Mouse (Mus musculus) lung, embryonic 16.5 days (tissue): ENCODE data around the gene Nosip. TPM values are rescaled to one million over a fixed set of nuclear protein-coding genes. Genes with fewer than 3 reads are reported as not detected.

Source experiments
- ATAC-seq: fragments of 200-750 bp; cut with Nextera tagmentation; 2 replicates; pipeline ENCODE4 v1.8.0; 2017; ENCODE audit warnings: low read depth, mild to moderate bottlenecking, moderate library complexity
- H3K27ac ChIP-seq: fragments of 300-500 bp; sonication (generic); 2 replicates; pipeline ENCODE4 v1.5.1; 2014; ENCODE audit warnings: mild to moderate bottlenecking, control low read depth, low read length
- H3K27me3 ChIP-seq: fragments of 300-500 bp; sonication (generic); 2 replicates; pipeline ENCODE4 v1.6.1; 2014; ENCODE audit warnings: low read depth, low read length, mixed read lengths; ENCODE audit not compliant: control insufficient read depth, insufficient read depth
- H3K36me3 ChIP-seq: fragments of 300-500 bp; sonication (generic); 2 replicates; pipeline ENCODE4 v1.6.1; 2014; ENCODE audit warnings: low read length; ENCODE audit not compliant: control insufficient read depth, insufficient read depth
- H3K4me1 ChIP-seq: fragments of 300-500 bp; sonication (generic); replicated peaks from 2 replicates; pipeline ENCODE4 v1.6.1; 2014; ENCODE audit warnings: low read length, mixed read lengths; ENCODE audit not compliant: control insufficient read depth, insufficient read depth
- H3K4me2 ChIP-seq: fragments of 300-500 bp; sonication (generic); 2 replicates; pipeline ENCODE4 v1.6.1; 2014; ENCODE audit warnings: low read depth, low read length, control low read depth
- H3K4me3 ChIP-seq: fragments of 300-500 bp; sonication (generic); 2 replicates; pipeline ENCODE4 v1.5.1; 2014; ENCODE audit warnings: mild to moderate bottlenecking, low read length, control low read depth
- H3K9ac ChIP-seq: fragments of 300-500 bp; sonication (generic); 2 replicates; pipeline ENCODE4 v1.6.1; 2014; ENCODE audit warnings: low read length, control low read depth
- H3K9me3 ChIP-seq: fragments of 300-500 bp; sonication (generic); 2 replicates; pipeline ENCODE4 v1.6.1; 2016; ENCODE audit warnings: low read length; ENCODE audit not compliant: control insufficient read depth
- WGBS: fragments of 180-500 bp; shearing (Covaris S2); extraction: QIAGEN DNeasy Blood & Tissue Kit; methylation state at CpG from one replicate; pipeline ENCODE4 v1.1.7; 2014; 5-methylcytosine and 5-hydroxymethylcytosine counted together
- polyA plus RNA-seq: library from polyadenylated mRNA; unstranded; fragments of >200 nt; fragmentation: Nextera tagmentation; extraction: Ambion mirVana; gene quantifications from 2 replicates; pipeline ENCODE4 v1.2.1, GENCODE M21; 2015

Nosip gene
- polyA plus RNA-seq, 1 experiment from 2014 or later = 72.5 TPM

DNA sequence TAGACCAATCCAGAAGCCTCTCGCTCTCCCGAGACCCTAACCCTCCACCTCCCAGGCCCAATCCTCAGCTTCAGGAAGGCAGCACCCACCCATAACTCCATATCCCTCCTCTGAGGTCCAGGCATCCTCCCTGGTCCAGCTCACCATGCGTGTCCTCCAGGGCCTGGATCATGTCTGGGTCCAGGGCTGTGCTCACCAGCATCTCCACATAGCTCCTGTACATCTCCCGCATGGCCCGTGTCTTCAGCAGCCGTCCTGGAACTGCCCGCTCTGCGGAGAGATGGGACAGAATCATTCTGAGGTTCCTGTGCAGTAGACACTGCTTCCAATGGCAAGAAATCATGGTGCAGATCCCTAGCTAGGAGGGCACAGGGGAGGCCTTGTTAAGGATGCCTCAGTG is 31.4 kb upstream of the Nosip start:
- no peak for ATAC-seq
- no peaks in the 10 kb centered on the region for H3K27me3 ChIP-seq
- no peaks in the 10 kb centered on the region for H3K9me3 ChIP-seq
- H3K36me3 ChIP-seq = peaks cover 70% of the 10 kb centered on the region
- WGBS = 94% methylated on average over 8 of the region's 8 CpGs
- H3K4me3 ChIP-seq = no peak overlapping the region
- H3K9ac ChIP-seq = no peak overlapping the region
- no peak overlapping the region for H3K4me2 ChIP-seq
- no peak overlapping the region for H3K27ac ChIP-seq
- H3K4me1 ChIP-seq = no peaks in the 10 kb centered on the region

DNA sequence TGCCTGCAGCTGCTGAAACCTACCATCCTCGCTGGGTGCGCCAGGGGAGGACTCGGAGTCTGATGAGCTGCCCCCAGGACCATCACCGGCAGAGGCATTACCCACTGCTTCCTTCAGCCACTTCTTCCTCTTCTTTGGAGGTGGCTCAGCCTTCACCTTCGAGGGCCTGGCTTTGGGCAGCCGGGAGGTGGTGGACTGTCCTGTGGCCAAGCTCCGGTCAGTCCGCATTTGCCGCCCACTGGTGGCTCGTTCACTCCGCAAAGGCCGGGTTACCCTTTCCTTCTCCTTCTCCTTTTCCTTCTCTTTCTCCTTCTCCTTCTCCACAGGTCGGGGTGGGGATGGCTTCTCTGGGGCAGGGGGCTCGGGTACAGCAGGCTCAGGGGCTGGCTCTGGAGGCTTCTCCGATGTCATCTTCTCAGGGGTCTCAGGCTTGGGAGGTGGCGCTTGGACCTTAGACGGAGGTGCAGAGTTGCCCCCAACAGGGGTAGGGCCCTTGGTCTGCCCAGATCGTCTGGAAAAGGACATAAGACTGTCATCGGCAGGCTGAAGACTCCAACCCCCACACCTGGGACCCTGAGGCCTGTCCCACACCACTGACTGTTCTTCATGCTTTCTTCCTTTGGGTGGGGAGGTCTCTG is 28.4 kb upstream of the Nosip start:
- H3K27me3 ChIP-seq = no peaks in the 10 kb centered on the region
- WGBS = 91% methylated on average over 19 of the region's 19 CpGs
- H3K4me2 ChIP-seq = no peak overlapping the region
- H3K9ac ChIP-seq = no peak overlapping the region
- no peak overlapping the region for H3K4me3 ChIP-seq
- no peaks in the 10 kb centered on the region for H3K4me1 ChIP-seq
- H3K36me3 ChIP-seq = peaks cover 74% of the 10 kb centered on the region
- H3K9me3 ChIP-seq = no peaks in the 10 kb centered on the region
- H3K27ac ChIP-seq = no peak overlapping the region
- ATAC-seq = no peak

DNA sequence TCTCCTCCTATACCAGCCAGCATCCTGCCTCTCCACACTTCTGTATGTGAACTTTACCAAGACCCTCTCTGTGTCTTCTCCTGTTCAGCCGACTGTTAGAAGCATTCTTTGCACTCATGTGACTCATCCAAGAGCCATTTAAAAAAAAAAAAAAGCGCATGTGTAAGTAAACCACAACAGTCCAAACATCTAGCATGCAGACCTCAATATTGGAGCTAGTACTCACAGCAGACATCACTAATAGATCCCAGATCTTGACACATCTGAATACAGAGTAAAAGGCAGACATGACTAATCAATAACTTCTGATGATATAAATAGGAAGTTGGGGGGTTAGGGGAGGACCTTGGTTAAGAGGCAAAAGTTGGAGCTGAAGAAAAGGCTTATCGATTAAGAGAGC is 26.6 kb upstream of the Nosip start:
- Histone ChIP-seq H3K36me3 (peaks cover 73% of the 10 kb centered on the region), H3K9me3 (no peaks in the 10 kb centered on the region), H3K4me1 (no peaks in the 10 kb centered on the region), H3K9ac (no peak overlapping the region), H3K27ac (no peak overlapping the region), H3K27me3 (no peaks in the 10 kb centered on the region), H3K4me3 (no peak overlapping the region), H3K4me2 (no peak overlapping the region)
- no peak for ATAC-seq
- WGBS = 73% methylated on average over 3 of the region's 3 CpGs

DNA sequence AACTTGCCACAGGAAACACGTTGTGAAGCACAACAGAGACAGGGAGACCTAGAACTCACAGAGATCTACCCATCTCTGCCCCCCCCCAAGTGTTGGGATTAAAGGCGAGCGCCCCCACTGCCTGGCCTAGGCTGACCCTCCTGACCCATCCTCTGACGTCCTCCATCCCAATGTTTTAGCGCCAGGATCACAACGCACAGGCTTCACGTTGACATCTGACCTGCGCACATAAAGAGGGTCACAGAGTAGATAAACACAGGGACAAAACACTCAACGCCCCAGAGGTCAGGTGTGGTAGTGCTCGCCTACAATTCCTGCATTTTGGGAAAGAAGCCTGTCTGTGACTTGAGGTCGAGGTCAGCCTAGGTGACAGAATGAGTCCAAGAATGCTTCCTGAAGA is 25.5 kb upstream of the Nosip start:
- WGBS = 82% methylated on average over 11 of the region's 11 CpGs

DNA sequence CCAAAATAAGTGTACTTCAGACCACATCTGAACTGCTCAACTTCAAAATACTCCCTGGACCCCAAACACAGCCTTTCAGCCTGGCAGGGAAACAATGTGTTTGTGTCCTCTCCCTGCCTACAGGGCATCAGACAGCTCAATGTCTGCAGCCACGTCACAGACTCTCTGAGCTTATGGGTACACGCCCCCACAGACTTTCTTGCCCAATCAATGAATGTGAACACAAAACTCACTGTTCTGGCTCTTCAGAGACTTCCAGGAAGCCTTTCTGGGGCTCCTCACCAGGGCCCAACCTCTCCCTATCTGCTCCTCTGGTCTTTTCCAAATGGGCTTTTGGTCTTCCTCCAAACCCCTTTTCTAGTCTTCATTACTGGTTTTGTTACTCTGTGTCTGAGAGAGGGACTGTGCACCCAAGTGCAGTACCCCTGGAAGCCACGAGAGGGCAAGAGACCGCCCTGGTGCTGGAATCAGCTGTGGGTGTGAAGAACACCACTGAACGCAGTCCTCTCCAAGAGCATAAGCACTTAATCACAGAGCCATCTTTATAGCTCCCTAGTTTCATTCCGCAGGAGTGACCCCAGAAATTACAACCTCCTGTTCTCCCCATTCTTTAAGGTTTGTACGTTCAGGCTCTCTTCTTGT is 24.4 kb upstream of the Nosip start:
- Histone ChIP-seq H3K27me3 (no peaks in the 10 kb centered on the region), H3K4me2 (no peak overlapping the region), H3K36me3 (peaks cover 72% of the 10 kb centered on the region), H3K4me1 (no peaks in the 10 kb centered on the region), H3K27ac (no peak overlapping the region), H3K4me3 (no peak overlapping the region), H3K9me3 (no peaks in the 10 kb centered on the region), H3K9ac (no peak overlapping the region)
- 64% methylated on average over 7 of the region's 7 CpGs for WGBS
- 0 out of 2 replicates have a peak, but pooled peaks have one; percentile 64 for ATAC-seq

More for the DNA sequence above, 25.5 kb upstream of the Nosip start:
- Histone ChIP-seq H3K9ac (no peak overlapping the region), H3K27me3 (no peaks in the 10 kb centered on the region), H3K36me3 (peaks cover 69% of the 10 kb centered on the region), H3K4me1 (no peaks in the 10 kb centered on the region), H3K27ac (no peak overlapping the region), H3K4me3 (no peak overlapping the region), H3K9me3 (no peaks in the 10 kb centered on the region), H3K4me2 (no peak overlapping the region)
- ATAC-seq = no peak

DNA sequence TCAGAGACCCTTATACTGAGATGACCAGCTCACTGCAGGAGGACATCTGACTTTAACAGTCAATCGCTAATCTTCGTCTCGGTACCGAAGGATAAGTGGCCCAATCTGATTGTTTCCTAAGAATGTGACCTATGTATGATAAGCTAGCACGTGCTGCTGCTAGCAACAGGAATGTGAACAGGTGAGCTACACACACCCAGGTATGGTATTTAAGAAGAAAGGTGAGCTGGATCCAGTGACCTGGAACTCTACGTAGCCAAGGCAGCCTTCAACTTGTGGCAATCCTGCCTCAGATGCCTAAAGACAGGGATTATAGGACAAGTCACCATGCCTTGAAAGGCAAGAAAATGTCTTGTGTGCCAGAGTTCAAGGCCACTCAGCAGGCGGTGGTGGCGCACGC is 23.8 kb upstream of the Nosip start:
- no peak for ATAC-seq
- Histone ChIP-seq H3K4me1 (no peaks in the 10 kb centered on the region), H3K4me2 (no peak overlapping the region), H3K9ac (no peak overlapping the region), H3K27ac (no peak overlapping the region), H3K9me3 (no peaks in the 10 kb centered on the region), H3K36me3 (peaks cover 72% of the 10 kb centered on the region), H3K4me3 (no peak overlapping the region), H3K27me3 (no peaks in the 10 kb centered on the region)
- 95% methylated on average over 9 of the region's 9 CpGs for WGBS

DNA sequence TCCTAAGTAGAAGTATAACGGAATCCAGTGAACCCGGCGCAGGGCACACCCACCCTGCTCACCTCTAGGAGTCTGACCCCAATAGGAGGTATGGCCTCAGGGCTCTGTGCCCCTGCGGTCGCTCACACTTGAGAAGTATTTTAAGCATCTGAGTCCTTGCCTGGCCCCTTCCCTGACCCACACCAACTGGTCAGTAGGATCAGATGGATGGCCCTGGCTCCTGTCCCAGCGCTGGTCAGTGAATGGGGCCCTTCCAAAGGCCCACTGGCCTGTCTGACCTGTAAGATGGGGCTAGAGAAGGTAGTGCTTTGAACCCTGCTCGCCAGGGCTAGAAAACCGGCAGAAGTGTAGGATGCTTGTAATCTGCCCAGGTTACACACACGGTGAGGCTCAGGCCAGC is 21.4 kb upstream of the Nosip start:
- no peaks in the 10 kb centered on the region for H3K4me1 ChIP-seq
- H3K4me2 ChIP-seq = no peak overlapping the region
- no peaks in the 10 kb centered on the region for H3K27me3 ChIP-seq
- no peak overlapping the region for H3K4me3 ChIP-seq
- ATAC-seq = no peak
- peaks cover 65% of the 10 kb centered on the region for H3K36me3 ChIP-seq
- H3K9ac ChIP-seq = no peak overlapping the region
- no peaks in the 10 kb centered on the region for H3K9me3 ChIP-seq
- H3K27ac ChIP-seq = no peak overlapping the region
- 92% methylated on average over 9 of the region's 9 CpGs for WGBS

DNA sequence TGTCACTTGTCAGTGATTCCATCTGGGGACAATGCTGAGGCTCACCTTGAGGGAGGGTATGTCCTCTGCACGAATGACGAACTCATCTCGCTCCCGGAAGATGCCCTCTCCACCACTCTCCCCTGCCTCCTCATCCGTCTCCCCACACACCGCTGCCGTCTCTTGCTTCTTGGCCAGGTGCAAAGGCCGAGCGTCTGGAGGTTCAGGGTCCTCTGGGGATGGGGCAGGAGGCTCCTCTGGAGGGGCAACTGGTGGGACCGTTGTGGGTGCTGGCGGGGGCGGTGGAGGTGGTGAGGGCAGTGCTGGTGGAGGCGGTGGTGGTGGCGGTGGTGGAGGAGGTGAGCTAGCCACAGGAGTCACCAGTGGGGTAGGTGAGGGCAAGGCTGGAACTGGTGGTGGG is 18.9 kb upstream of the Nosip start:
- Histone ChIP-seq H3K4me1 (no peaks in the 10 kb centered on the region), H3K9me3 (no peaks in the 10 kb centered on the region), H3K4me3 (no peak overlapping the region), H3K4me2 (no peak overlapping the region), H3K36me3 (peaks cover 73% of the 10 kb centered on the region), H3K27me3 (no peaks in the 10 kb centered on the region), H3K9ac (no peak overlapping the region), H3K27ac (no peak overlapping the region)
- no peak for ATAC-seq
- WGBS = 90% methylated on average over 14 of the region's 14 CpGs

DNA sequence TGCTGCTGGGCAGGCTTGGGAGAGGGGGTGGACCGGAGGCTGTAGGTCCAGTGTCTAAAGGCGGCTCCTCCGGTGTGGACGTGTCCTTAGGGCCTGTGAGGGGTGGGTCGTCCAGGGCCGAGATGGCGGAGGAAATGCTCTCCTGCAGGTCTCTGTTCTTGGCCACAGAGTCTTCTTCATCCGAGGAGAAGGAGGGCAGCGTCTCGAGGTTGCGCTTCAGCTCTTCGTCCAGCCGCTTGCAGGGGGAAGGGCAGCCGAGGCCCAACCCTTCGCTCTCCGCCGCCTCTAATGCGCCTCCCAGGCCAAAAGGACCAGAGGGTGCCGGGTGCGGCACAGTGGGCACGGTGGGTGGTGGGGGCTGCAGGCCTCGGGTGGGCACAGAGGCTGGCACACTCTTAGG is 16.5 kb upstream of the Nosip start:
- Histone ChIP-seq H3K9ac (no peak overlapping the region), H3K9me3 (no peaks in the 10 kb centered on the region), H3K4me2 (no peak overlapping the region), H3K27ac (no peak overlapping the region), H3K27me3 (no peaks in the 10 kb centered on the region), H3K4me1 (peaks cover 3% of the 10 kb centered on the region), H3K36me3 (peaks cover 73% of the 10 kb centered on the region), H3K4me3 (no peak overlapping the region)
- ATAC-seq = no peak
- 92% methylated on average over 22 of the region's 22 CpGs for WGBS
